Mouse (Mus musculus): ENCODE measurements around the gene Ogdh. TPM values are rescaled to one million over a fixed set of nuclear protein-coding genes. Genes with fewer than 3 reads are reported as not detected.
A peak's percentile ranks its signal among the peaks of the same experiment; 100 is the strongest.
"Not testable (repeated sequence)": the region's sequence is repeated elsewhere in the genome, so short reads cannot be mapped to it uniquely, and the experiment has no call there.

Ogdh gene
- 100 to 1,000 TPM; 437 to 480 TPM for total RNA-seq (2021)
- long read RNA-seq, experiment 1, full-length matches to known transcripts: 382 of 604 reads
- long read RNA-seq, experiment 1, partial matches to known transcripts: 138 of 604 reads
- long read RNA-seq, experiment 1, other reads (novel, unspliced or antisense): 84 of 604 reads
- long read RNA-seq, experiment 2, full-length matches to known transcripts: 358 of 591 reads
- long read RNA-seq, experiment 2, partial matches to known transcripts: 155 of 591 reads
- long read RNA-seq, experiment 2, other reads (novel, unspliced or antisense): 78 of 591 reads

DNA sequence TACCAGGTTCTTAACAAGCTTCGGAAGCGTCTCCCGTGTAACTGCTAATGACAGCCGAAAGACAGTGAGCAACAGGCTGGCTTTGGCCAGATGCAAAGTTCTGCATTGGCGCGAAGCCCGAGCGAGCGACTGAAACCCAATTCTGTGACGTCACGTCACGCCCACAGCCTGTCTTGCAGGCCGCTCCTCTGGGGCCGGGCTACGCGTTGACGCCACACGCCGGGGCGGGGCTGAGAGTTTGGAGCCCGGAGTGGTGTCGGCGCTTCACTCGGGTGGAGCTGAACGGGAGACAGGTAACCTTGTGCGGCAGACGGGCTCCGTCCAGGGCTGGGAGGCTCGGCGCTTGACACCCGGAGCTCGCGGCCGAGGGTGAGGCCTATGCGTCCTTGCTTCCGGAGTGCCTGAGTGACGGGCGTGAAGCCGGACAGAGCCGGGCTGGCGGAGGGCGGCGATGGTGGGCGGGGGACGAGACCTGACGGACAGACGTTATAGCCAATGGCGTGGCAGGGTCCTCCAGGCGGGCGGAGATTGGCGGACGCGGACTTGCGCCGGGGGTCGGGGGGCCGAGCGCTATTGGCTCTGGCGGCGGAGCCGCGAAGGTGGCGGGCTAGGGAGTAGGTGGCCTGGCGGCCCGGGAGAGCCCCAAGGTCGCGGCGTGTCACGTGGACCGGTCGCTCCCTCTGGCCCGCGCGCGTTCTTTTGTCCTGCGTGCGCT is at the start of gene Ogdh:
Gene Ogdh (plus strand): TSS at position 233 of the 715 bp plus-strand sequence.
- peak; percentile 99 for DNase-seq

DNA sequence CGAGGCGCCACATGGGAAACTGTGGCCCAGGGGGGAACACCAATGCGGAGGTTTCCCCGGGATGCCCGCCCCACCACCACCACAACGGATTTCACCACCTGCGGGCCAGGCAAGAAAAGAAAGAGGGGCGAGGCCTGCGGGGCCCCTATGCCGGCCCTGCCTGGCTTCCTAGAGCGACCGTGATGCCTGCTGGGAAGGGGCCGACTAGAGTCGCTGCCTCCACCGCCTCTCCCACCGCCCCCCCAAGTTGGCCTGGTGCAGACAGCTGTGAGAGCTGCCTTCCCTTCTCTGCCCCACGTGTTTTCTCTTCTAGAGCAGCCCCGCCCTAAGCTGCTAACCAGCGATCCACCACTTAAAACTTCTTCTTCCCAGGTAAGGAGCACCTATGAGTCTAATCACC is 46.7 kb upstream of the Ogdh start:
- no peak for DNase-seq

DNA sequence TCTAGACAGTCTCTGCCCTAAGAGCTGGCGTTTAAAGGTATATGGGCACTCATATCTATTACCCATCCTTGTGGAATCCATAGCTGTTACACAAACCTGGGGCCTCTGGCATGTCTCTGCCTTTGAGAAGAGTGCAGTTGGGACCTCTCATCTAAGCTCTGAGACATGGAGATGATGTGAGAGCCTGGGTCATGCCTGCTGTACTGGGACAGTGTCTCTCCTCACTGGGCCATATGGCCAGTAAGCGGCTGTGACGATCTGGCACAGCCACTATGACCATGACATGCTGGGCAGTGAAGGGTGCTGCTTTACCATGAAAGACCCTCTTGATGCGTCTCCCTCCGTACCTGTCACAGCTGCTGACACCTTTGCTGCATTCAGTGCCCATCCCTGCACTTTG is 39.2 kb upstream of the Ogdh start:
- no peak for DNase-seq

DNA sequence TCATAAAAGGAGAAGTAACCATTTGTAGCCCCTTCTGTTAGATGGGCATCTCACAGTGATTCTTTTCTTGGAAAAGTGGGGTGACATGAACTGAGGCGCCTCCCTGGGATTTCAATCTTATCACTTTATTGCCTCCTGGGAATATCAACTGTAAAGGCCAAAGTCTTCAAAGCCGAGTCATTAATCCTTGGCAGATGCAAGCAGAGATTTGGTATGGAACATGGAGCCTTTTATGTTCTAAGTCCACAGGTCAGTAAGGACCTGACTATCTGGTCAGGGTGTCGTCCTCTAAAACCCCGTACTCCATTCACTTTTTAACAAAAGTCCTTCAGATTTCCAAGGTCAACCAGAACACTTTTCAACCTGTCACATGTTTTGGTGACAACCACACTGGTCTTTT is 38.6 kb upstream of the Ogdh start:
- DNase-seq: no peak

DNA sequence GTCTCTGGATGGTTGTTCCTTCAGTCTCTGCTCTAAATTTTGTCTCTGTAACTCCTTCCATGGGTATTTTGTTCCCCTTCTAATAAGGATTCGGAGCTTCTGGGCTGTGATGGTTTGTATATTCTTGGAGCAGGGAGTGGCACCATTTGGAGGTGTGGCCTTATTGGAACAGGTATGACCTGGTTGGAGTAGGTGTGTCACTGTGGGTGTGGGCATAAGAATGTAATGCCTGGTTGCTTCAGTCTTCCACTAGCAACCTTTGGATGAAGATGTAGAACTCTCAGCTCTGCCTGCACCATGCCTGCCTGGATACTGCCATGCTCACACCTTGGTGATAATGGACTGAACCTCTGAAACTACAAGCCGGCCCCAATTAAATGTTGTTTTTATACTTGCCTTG is 36.8 kb upstream of the Ogdh start:
- not testable (repeated sequence) for DNase-seq

DNA sequence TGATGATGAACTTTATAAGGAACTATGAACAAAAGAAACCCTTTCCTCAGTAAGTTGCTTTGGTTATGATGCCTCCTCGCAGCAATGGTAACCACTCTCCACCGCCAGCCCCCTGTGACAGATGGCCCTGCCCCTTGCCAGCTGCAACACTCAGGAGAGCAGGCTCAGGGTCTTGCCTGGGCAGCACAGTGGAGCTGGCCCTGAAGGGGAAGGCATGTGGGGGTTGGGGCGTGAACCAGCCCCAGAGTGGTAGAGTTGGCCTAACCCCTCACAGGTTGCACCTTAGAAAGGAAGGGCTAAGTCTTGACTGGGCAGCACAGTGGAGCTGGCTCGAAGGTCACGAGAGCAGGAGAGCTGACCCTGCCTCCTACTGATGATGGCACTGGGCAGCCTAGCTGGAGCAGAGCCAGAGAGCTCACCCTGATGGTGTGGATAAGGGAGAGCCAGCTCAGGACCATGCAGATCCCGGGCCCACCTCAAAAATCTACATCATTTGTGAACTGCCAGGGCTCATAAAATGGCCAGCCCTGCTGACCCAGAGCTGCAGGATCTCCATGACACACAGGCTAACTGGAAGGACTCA is 34.9 kb upstream of the Ogdh start:
- DNase-seq: no peak

DNA sequence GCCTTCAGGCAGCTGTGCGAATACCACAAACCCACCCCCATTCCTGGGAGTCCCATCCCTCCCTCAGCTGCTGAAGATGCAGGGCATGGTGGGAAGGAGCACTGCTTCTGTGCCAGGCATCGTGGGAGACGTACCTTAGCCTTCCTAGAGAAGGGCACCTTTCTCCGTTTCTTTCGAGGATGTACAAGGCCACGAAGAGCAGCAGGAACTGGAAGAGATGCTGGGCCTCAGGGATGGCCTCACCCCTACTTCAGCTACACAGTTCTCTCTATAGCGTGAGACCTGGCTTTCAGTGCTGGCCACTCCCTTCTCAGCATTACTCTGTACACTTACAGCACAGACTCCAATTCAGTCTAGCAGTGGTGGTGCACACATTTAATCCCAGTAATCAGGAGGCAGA is 32.0 kb upstream of the Ogdh start:
- DNase-seq: no peak

DNA sequence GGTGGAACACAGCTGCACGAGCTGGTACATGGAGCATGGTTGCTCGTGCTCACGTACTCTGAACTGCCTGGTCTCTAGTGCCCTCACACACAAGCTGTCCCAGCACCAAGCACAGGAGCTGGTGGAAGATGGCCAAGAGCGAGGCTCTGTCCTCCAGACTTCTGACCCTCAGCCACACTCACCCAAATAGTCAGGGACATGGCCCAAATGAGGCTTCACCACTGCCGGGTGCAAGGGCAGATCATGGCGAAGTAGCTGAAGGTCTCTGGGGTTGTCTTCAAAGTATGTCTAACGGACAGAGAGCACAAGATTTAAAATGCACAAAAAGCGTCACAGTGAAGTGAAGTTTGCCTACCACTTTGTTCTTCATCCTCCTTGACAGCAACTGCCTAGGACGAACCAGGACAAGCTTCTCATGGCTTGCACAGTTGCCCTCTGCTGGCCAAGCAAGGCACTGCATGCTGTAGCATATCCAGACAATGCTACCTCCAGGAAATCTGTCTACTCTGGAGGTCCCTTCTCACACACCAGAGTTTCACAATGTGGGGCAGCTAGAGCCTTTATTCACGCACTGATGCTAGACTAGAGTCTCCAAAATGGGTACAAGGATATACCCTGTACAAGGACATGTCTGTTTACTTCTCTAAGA is 29.9 kb upstream of the Ogdh start:
- DNase-seq: peak; percentile 82

DNA sequence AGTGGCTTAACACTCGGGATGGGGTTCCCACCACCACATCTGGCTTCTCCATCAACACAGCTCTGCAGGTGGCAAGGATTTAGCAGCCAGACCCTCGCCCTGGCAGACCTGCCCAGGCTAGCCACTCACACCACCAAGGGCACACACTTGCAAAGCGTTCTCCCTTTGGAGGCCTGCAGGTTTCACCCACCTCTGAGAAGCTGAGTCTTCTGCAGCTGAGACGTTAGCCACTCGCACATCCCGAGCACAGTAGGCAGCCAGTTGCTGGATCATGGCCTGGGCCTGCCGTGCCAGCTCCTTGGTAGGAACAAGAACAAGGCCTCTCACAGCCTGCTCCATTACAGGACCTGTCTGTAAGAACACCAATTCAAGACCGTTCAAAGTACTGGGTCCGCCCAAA is 24.8 kb upstream of the Ogdh start:
- DNase-seq: no peak

DNA sequence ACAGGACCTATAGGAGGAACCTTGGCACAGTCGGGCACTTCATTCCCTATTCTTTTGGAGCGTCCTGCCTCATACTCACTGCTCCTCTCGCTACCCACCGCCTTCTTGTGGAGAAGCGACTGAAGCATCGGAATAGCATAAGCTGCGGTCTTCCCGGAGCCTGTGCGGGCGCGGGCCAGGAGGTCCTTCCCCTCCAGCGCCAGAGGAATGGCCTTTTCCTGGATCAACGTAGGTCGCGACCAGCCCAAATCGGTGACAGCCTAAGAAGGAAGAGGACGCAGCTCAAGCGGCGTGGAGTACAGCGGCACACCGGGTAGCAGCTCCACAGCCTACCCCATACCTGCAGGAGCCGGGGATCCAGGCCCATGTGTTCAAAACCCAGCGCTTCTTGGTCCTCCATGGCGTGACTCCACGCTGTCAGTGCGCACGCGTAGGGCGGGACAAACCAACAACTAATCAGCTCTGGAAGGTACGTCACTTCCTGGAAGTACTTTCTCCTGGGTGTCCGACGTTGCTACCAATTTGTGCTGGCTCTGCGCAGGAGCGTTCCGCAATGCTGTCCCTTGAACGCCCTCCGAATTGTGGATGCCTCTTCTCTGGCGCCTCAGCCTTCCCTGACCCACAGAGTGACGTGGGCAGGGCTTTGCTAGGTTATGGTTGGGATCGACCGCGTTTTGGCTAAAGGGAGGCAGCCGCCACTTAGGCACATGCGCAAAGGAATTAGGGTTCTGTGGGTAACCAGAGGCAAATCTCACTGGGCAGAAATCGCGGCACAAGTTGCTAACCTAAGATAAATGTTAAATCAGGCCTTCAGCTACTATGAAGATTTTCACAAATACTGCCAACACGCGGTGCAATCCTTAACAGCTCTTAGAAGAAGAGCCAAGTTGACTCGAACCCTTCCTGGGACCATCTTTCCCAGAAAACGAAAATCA is 23.8 kb upstream of the Ogdh start, which contains the start of gene Ddx56:
Gene Ddx56 (minus strand): TSS at position 453 of the 935 bp plus-strand sequence.
- peak; percentile 86 for DNase-seq

DNA sequence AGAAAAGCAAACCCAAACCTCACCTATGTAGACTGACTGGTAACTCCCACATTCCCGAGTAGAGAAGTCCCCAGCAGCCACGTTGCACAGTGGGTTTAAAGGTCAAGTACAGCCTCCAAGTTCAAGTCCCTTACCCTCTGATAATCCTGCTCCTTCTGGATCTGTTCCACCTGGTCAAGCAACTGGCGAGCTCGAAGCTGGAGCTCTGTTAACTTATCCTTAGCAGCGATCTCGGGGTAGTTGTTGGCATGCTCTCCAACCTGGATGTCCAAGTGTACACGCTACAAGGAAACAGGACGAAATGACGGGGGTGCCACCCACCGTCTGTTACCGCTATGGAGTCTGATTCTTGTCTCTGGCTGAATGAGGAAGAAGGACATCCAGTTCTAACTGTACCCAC is 17.8 kb upstream of the Ogdh start:
- DNase-seq: no peak

DNA sequence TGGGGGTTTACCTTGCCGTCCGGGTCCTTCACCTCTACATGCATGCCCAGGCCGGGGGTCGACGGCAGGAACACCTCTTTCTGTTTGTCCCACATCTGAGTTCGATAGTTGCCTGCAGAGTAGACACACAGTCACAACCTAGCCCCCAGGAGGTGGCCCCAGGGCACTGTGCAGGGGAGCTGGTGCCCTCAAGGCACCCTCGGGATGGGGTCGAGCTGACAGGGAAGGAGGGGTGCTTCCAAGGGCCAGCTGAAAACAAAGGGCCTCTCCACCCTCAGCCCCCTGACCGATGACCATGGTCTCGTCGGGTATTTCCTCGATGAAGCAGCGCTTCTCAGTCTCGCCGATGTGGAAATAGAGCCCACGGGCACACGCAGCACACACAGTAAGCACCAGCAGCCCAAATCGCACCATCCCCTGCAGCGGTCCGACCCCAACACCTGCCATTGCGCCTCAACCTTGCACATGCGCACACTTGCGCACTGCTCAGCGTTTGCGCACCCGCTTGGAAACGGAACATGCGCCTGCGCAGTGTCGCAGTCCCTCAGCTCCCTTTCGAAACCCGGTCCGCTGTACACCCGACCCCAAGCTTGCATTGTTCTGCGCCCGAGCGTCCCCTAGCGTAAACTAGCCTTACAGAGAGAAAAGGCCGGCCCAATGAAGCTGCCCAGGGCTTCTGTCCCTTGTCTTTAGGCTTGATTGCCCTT is 16.9 kb upstream of the Ogdh start, which contains the start of gene Tmed4:
Gene Tmed4 (minus strand): TSS at position 484 of the 707 bp plus-strand sequence.
- peak; percentile 99 for DNase-seq

DNA sequence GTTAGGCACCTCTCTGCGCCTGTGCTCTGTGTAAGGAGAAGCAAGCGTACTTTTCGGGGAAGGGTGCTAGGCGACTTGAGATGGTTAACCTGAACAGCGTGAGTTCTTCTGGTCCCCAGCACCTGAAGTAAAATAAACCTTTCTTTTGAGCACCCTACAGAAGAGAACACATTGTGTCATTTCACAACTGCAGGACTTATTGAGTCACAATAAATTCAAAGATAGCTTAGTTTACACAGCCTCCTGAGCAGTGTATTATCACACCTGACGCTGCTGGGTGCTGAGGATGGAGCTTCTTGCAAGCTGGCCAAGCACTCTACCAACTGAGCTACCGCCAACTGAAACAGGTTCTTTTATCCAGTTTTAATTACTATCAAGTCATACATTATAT is 16.3 kb upstream of the Ogdh start:
- DNase-seq: no peak

DNA sequence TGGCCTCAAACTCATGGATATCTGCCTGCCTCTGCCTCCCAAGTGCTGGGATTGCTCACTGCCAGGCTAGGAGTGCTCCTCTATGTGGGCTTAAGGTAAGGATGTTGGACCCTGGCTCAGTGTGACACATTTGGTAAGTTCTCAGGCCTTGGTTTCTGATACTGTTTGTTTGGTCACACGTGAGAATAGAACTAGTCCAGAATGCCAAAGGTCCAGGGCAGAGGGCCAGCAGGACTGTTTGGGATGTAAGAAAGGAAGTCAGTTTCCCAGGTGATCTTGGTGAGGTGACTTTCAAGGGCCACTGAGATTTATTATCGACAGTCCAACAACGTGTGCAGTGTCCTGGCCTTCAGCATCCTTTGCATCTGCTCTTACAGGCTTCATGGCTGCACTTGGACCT is 15.0 kb upstream of the Ogdh start:
- DNase-seq: no peak

DNA sequence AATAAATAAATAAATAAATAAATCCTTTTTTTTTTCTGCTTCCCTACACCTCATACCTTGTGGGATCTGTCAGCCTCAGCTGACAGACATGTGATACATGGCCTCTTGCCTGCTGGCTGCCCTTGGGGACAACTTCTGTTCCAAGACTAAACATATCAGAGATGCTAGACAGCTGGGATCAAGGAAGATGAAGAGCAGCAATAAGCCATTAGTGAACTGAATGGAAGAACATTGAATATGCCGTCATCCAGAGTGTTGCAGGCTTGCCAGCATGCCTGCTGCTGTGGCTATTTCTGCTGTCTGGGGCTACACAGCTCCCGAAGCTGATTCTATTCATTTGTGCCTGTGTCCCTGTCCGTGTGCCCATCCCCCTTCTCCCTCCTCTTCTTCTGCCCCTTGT is 8.5 kb upstream of the Ogdh start:
- no peak for DNase-seq

DNA sequence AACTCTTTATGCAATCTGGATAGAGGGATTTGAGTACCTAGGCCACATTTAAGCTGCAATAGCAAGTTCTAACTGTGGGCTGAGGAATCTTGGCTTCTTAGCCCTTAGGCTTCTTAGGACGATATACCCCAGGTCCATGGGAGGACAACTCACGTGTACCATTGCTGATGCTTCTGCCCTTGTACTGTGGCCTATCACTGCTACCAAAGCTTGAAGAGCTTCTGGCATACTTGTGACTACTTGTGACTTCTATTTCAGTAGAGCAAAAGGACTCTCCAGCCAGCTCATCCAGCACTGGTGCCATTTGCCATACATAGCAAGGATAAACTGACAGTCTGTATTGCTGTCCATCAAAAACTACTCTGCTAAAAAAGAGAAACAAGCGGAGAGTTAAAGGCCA is 1.3 kb upstream of the Ogdh start:
- no peak for DNase-seq

DNA sequence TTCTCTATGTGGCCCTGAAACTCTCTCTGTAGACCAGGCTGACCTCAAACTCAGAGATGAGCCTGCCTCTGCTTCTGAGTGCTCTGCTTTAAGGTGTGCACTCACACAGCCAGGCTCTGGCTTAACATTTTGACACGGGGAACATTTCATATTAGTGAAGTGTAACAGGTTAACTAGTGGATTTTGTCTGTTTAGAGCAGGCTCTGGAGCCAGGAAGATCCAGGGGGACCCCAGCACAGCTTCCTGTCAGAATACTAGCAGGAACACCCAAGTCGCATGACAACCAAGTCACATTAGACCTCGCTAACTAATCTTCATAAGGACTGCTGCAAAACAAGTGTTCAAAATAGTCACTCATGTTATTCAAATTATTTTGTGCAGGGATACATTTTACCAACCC is 550 bp upstream of the Ogdh start:
- no peak for DNase-seq

DNA sequence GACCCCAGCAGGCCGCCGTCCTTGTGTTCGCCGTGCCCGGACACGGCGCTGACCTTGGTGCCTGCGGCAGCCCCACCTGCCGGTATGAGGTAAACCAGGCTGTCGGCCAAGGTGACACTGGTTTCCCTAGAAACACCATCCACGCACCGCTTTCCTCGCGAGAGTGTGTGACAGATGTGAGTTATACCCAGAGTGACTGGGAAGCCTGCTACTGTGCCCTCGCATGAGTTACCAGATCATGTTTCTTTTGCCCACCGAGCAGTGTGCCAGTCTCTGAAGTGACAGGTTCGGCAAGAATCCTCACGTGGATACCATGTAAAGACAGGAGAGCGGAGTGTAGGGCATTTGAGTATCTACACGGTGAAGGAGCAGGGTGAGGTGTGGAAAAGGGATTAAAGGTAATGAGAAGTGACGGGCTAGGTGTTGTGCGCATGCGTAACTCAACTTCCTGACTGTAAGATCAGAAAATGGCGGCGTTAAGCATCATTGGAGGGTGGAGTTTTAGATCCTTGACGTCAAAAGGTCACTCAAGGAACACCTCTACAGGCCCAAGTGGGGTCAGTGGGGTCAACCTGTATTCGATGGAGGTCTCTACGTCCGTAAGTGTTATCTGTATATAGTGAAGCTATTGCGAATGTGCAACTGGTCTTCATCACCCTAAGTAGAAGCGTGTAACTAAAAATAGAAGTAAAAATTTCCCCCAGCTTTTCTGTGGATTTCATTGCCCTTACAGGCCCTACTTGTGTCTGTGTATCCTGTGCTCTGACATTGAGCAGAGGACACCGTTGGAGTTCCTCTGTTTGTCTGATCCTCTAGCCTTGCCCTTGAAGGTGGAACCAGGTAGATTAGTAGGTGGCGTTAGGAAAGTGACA is 919 bp downstream of the Ogdh start:
- peak; percentile 35 for DNase-seq

DNA sequence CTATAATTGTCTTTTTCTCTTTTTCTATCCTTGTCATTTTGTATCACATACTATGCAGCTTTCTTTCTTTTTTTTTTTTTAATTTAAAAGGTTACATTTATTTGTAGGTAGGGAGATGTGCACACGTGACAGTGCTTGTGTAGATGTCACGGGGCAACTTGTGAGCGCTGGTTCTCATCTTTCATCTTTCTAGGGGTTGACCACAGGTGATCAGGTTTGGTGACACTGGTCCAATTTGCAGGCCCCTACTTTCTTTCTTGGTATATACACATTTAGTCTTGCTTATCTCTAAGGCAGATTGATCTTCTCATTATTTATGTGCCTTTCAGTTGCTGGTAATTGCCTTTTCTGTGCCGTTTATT is 1.5 kb downstream of the Ogdh start:
- DNase-seq: no peak

DNA sequence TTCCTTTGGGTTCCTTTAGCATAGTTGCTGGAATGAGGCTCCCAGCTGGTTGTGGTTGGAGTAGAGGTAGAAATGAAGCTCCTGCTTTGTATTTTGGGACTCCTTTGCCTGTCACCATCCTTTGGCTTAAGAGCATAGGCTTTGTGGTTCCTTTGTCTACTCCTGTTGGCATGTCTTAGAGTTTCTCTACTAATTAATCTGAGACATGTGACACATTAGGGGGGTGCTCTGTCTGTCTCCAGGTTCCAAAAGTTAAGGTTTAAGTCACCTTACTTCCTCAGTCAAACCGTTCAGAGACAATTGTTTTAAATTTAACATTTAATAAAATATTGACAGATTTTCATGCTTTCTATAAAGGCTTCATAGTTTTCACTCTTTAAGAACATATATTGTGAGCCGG is 2.2 kb downstream of the Ogdh start:
- no peak for DNase-seq
